Mouse (Mus musculus) cerebellum, postnatal 10 days (tissue): ENCODE measurements around the gene Il5.
"Not testable (repeated sequence)": the region's sequence is repeated elsewhere in the genome, so short reads cannot be mapped to it uniquely, and the experiment has no call there.

ENCODE experiments used
- DNase-seq, 2 experiments: peaks; one replicate each; pipeline ENCODE4 v3.0.0; 2021; ENCODE audit warnings: mixed read lengths in 2 of 2

The Il5 gene

GRCm38 (mm10) chr11:53745260-53745659 is 24.7 kb downstream of the Il5 start:
- no peak for DNase-seq

GRCm38 (mm10) chr11:53747985-53748384 is 27.4 kb downstream of the Il5 start:
- DNase-seq: no peak

- no peak for DNase-seq
These were observed 28.0 kb downstream of the Il5 start for GRCm38 (mm10) chr11:53748614-53749013.

GRCm38 (mm10) chr11:53749306-53749705 is 28.7 kb downstream of the Il5 start:
- no peak for DNase-seq

- DNase-seq: no peak
These were observed 29.2 kb downstream of the Il5 start for GRCm38 (mm10) chr11:53749716-53750352.

GRCm38 (mm10) chr11:53755011-53755595 is 34.5 kb downstream of the Il5 start:
- no peak for DNase-seq

GRCm38 (mm10) chr11:53757612-53758011 is 37.0 kb downstream of the Il5 start:
- no peak for DNase-seq

- DNase-seq: not testable (repeated sequence)
These were observed 37.4 kb downstream of the Il5 start for GRCm38 (mm10) chr11:53758033-53758432.

- peak; percentile 29 to 30 for DNase-seq
These were observed 38.3 kb downstream of the Il5 start for GRCm38 (mm10) chr11:53758791-53759351.

- peak; percentile 45 to 66 for DNase-seq
These were observed 39.2 kb downstream of the Il5 start for GRCm38 (mm10) chr11:53759545-53760406.

- DNase-seq: no peak
These were observed 40.7 kb downstream of the Il5 start for GRCm38 (mm10) chr11:53761284-53761683.

- DNase-seq: peak; percentile 84 to 88
These were observed 41.2 kb downstream of the Il5 start for GRCm38 (mm10) chr11:53761822-53762221.

- no peak for DNase-seq
These were observed 41.8 kb downstream of the Il5 start for GRCm38 (mm10) chr11:53762426-53762825.

GRCm38 (mm10) chr11:53762827-53763495 is 42.4 kb downstream of the Il5 start:
- peak; percentile 70 to 75 for DNase-seq

GRCm38 (mm10) chr11:53763496-53764140 is 43.0 kb downstream of the Il5 start:
- DNase-seq: peak; percentile 82

- DNase-seq: peak in 1 of 2 experiments; percentile 34
These were observed 44.0 kb downstream of the Il5 start for GRCm38 (mm10) chr11:53764581-53764980.

- no peak for DNase-seq
These were observed 48.0 kb downstream of the Il5 start for GRCm38 (mm10) chr11:53768422-53769184.

GRCm38 (mm10) chr11:53769185-53769576 is 48.6 kb downstream of the Il5 start:
- no peak for DNase-seq

- peak; percentile 83 to 89 for DNase-seq
These were observed 49.1 kb downstream of the Il5 start, which contains the start of gene Irf1 for GRCm38 (mm10) chr11:53769760-53770124. Gene Irf1 (plus strand): TSS chr11:53770014.

GRCm38 (mm10) chr11:53770125-53770791 is 49.7 kb downstream of the Il5 start:
- peak; percentile 65 to 66 for DNase-seq
